Mouse (Mus musculus) heart, adult 2 months (tissue): Measurements from ENCODE around the gene Gm21915.

ENCODE experiments used
- CTCF ChIP-seq: fragments of 200-600 bp; IDR thresholded peaks from 2 replicates; pipeline ENCODE4 v1.8.1; 2022; ENCODE audit warnings: antibody characterized with exemption, mild to moderate bottlenecking, moderate library complexity
- EP300 ChIP-seq: fragments of 200-500 bp; IDR thresholded peaks from 2 replicates; pipeline ENCODE4 v1.6.1; 2011; ENCODE audit warnings: low read depth, low read length, control low read depth; ENCODE audit not compliant: insufficient read depth
- POLR2A ChIP-seq: fragments of 200-500 bp; IDR thresholded peaks from 2 replicates; pipeline ENCODE4 v1.6.1; 2011; ENCODE audit warnings: mild to moderate bottlenecking, low read depth, low read length, control low read depth; ENCODE audit not compliant: insufficient read depth

GRCm38 (mm10) chr9:40627146-40627713, 43.2 kb upstream of the Gm21915 start:
- TF ChIP-seq POLR2A (no peak), CTCF (no peak), EP300 (no peak)
